Mouse (Mus musculus) kidney, embryonic 15.5 days (tissue): ENCODE data around the gene Olfr1019. TPM values are rescaled to one million over a fixed set of nuclear protein-coding genes. Genes with fewer than 3 reads are reported as not detected.

ENCODE experiments used
- ATAC-seq: fragments of 200-750 bp; cut with Nextera tagmentation; replicated peaks from 2 replicates; pipeline ENCODE4 v1.8.0; 2017; ENCODE audit warnings: moderate TSS enrichment; ENCODE audit not compliant: low FRiP score
- H3K27ac ChIP-seq: fragments of 300-500 bp; sonication (generic); 2 replicates; pipeline ENCODE4 v1.5.1; 2015; ENCODE audit warnings: mild to moderate bottlenecking, inconsistent platforms
- H3K27me3 ChIP-seq: fragments of 300-500 bp; sonication (generic); 2 replicates; pipeline ENCODE4 v1.6.1; 2015; ENCODE audit warnings: inconsistent platforms
- H3K36me3 ChIP-seq: fragments of 300-500 bp; sonication (generic); 2 replicates; pipeline ENCODE4 v1.6.1; 2015; ENCODE audit warnings: inconsistent platforms
- H3K4me1 ChIP-seq: fragments of 300-500 bp; sonication (generic); 2 replicates; pipeline ENCODE4 v1.6.1; 2015; ENCODE audit warnings: inconsistent platforms
- H3K4me2 ChIP-seq: fragments of 300-500 bp; sonication (generic); 2 replicates; pipeline ENCODE4 v1.6.1; 2015; ENCODE audit warnings: moderate library complexity, mild to moderate bottlenecking, inconsistent platforms
- H3K4me3 ChIP-seq: fragments of 300-500 bp; sonication (generic); replicated peaks from 2 replicates; pipeline ENCODE4 v1.5.1; 2015; ENCODE audit warnings: mild to moderate bottlenecking, inconsistent platforms
- H3K9ac ChIP-seq: fragments of 300-500 bp; sonication (generic); 2 replicates; pipeline ENCODE4 v1.6.1; 2015; ENCODE audit warnings: mild to moderate bottlenecking, inconsistent platforms
- H3K9me3 ChIP-seq: fragments of 300-500 bp; sonication (generic); replicated peaks from 2 replicates; pipeline ENCODE4 v1.6.1; 2016; ENCODE audit warnings: inconsistent platforms
- WGBS: fragments of 180-500 bp; shearing (Covaris S2); methylation state at CpG from one replicate; pipeline ENCODE4 v1.1.7; 2015; ENCODE audit warnings: mixed read lengths; 5-methylcytosine and 5-hydroxymethylcytosine counted together
- polyA plus RNA-seq: library from polyadenylated mRNA; unstranded; fragments of >200 nt; fragmentation: Nextera tagmentation; extraction: Ambion mirVana; gene quantifications from 2 replicates; pipeline ENCODE4 v1.2.1, GENCODE M21; 2015

The Olfr1019 gene
- polyA plus RNA-seq, result not detected in 2 replicates

DNA sequence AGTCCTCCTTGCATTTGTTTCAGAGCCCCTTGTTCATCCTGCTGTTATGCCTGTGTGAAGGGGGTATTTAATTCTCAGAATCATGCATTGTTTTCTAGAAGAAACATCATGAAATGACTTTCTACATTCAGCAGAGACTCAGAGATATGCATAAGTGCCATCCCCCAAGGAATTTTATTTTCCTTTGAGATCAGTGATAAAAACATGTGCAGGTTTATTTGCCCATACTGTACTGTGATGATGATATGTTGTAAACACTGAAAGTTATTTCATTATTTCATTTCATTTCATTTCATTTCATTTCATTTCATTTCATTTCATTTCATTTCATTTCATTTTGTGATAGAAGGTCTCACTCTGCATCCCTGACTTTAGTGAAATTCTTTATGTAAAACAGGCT, at the start of gene Olfr1019:
Gene Olfr1019, minus strand, starts transcription at position 101 of the 400 bp plus-strand sequence.
- ATAC-seq, result no peak
- Histone ChIP-seq H3K36me3 (no peaks in the 10 kb centered on the region), H3K27ac (no peak within 1 kb of the TSS), H3K4me2 (no peak within 1 kb of the TSS), H3K27me3 (no peaks in the 10 kb centered on the region), H3K4me1 (no peaks in the 10 kb centered on the region), H3K4me3 (no peak within 1 kb of the TSS), H3K9me3 (no peaks in the 10 kb centered on the region), H3K9ac (no peak within 1 kb of the TSS)

DNA sequence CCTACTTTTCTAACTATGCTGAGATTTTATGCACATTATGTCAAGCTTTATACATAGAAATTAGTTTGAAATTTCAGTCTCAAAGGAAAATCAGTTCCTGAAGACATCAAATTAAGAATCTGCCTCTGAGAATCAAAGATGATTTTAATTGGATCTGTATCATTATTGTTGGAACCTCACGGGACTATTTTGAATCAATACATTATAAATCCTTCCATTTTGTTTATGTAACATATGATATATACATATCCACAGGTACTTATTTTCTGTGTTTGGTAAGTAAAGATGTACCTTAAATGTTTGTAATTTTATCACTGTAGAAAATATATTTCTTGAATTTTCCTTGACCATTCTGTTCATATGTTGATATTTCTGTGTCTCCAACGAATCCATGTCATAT, 40.1 kb upstream of the Olfr1019 start, which contains the start of gene Olfr1023:
Gene Olfr1023, plus strand, starts transcription at position 301 of the 400 bp plus-strand sequence.
- Histone ChIP-seq H3K27ac (no peak within 1 kb of the TSS), H3K9ac (no peak within 1 kb of the TSS), H3K4me2 (no peak within 1 kb of the TSS), H3K4me3 (no peak within 1 kb of the TSS), H3K27me3 (no peaks in the 10 kb centered on the region), H3K9me3 (no peaks in the 10 kb centered on the region), H3K4me1 (no peaks in the 10 kb centered on the region), H3K36me3 (no peaks in the 10 kb centered on the region)
- 84% methylated on average over 2 of the region's 2 CpGs for WGBS
- no peak for ATAC-seq

DNA sequence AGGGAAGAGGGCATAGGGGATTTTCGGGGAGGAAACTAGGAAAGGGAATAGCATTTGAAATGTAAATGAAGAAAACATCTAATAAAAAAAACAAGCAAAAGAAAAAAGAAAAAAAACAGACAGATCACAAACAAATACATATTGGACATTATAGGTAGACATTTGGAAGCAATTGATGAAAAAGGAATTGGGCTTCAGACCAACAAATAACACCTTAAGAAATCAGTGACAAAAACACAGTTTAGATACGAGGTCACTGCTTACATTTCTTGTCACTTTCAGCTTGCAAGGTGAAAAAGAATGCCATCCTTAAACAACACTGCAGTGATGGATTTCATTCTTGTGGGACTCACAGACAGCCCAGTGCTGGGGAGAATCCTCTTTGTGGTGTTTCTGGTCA, 23.0 kb upstream of the Olfr1019 start, which contains the start of gene Olfr1022:
Gene Olfr1022, plus strand, starts transcription at position 301 of the 400 bp plus-strand sequence.
- no peak within 1 kb of the TSS for H3K27ac ChIP-seq
- no peak within 1 kb of the TSS for H3K4me2 ChIP-seq
- H3K9ac ChIP-seq, result no peak within 1 kb of the TSS
- no peaks in the 10 kb centered on the region for H3K4me1 ChIP-seq
- no peak within 1 kb of the TSS for H3K4me3 ChIP-seq
- 63% methylated on average over 2 of the region's 2 CpGs for WGBS
- no peak for ATAC-seq
- no peaks in the 10 kb centered on the region for H3K9me3 ChIP-seq
- H3K27me3 ChIP-seq, result no peaks in the 10 kb centered on the region
- no peaks in the 10 kb centered on the region for H3K36me3 ChIP-seq

DNA sequence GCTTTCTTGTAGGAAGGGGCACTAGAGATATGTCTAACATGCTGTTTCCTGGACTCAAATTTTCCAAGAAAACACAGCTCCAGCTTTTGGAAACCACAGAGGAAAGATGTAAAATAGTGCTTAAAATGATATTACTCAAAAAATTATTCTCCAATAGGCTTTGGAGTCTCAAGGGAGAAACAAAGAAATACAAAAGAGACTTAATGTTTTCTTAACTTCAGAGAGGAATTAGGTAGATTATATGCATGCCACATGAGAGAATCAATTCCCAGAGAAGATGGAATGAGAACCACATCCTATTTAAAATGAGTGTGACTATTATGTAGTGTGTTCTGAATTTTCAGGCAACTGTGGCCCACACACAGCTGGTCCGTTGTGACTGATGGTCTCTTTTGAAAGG, 1.4 kb upstream of the Olfr1019 start, which contains the start of gene Olfr1020:
Gene Olfr1020, plus strand, starts transcription at position 301 of the 400 bp plus-strand sequence.
- H3K36me3 ChIP-seq, result no peaks in the 10 kb centered on the region
- H3K4me3 ChIP-seq, result no peak within 1 kb of the TSS
- WGBS, result 82% methylated on average over 1 of the region's 1 CpGs
- no peaks in the 10 kb centered on the region for H3K27me3 ChIP-seq
- H3K4me1 ChIP-seq, result no peaks in the 10 kb centered on the region
- H3K9me3 ChIP-seq, result no peaks in the 10 kb centered on the region
- no peak within 1 kb of the TSS for H3K9ac ChIP-seq
- no peak within 1 kb of the TSS for H3K4me2 ChIP-seq
- ATAC-seq, result no peak
- H3K27ac ChIP-seq, result no peak within 1 kb of the TSS

DNA sequence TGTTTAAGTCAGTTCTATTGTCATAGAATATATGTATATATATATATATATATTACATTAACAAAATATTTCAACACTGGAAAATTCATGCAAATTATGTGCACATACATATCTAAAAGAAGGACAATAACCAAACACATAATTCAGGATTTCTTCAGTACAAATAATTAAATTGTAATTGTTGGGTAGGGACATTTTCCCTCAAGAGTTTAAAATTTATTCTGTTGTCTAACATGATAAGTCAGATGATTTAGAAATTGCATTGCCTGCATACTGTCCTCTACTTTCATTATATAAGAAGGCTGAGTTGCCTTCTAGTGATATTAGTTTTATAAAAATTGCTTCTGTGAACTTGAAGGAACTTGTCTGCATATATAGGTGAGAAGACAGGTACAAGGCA, 27.1 kb downstream of the Olfr1019 start, which contains the start of gene Olfr1018:
Gene Olfr1018, plus strand, starts transcription at position 301 of the 400 bp plus-strand sequence.
- H3K9me3 ChIP-seq, result no peaks in the 10 kb centered on the region
- H3K36me3 ChIP-seq, result no peaks in the 10 kb centered on the region
- no peaks in the 10 kb centered on the region for H3K27me3 ChIP-seq
- H3K9ac ChIP-seq, result no peak within 1 kb of the TSS
- no peak within 1 kb of the TSS for H3K27ac ChIP-seq
- no peak within 1 kb of the TSS for H3K4me3 ChIP-seq
- no peak within 1 kb of the TSS for H3K4me2 ChIP-seq
- no peaks in the 10 kb centered on the region for H3K4me1 ChIP-seq
- no peak for ATAC-seq

DNA sequence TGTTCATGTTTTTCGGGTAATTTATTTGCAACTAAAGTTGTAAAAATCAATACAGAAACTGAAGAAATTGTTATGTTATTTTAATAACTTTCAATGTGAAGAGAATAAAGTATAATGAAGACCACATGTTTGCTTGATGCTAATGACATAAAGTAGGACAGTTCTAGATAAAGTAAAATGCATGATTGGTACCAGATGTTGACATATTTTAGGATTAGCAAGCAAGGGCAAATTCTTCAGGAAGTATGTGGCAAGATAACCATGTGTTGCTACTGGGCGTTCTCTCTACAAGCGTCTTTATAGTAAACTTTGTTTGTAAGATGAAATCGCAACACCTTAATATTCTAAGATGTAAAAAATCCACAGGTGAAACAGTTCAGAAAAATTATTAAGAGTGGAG, 40.8 kb downstream of the Olfr1019 start:
- H3K27ac ChIP-seq, result no peak overlapping the region
- no peak overlapping the region for H3K9ac ChIP-seq
- H3K36me3 ChIP-seq, result no peaks in the 10 kb centered on the region
- H3K9me3 ChIP-seq, result no peaks in the 10 kb centered on the region
- no peak overlapping the region for H3K4me3 ChIP-seq
- no peak overlapping the region for H3K4me2 ChIP-seq
- ATAC-seq, result no peak
- no peaks in the 10 kb centered on the region for H3K27me3 ChIP-seq
- no peaks in the 10 kb centered on the region for H3K4me1 ChIP-seq
- WGBS, result 82% methylated on average over 4 of the region's 4 CpGs

DNA sequence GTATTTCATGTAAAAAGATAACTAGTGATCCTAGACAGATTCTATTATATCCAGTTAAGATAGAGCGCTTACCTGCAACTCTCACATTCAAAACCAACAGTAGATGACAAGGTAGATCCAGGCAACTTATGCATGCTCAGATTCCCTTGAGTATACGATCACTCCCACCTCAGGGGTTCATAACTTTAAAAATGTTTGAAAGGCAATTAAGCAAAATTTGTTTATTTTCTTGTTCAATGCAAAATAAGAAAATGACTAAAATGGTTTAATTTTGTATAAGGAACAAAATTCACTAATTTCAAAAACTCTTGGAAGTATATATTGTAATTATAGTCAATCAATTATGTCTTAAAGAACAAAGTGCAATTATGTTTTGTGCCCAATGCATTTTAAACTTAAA, 42.8 kb downstream of the Olfr1019 start, which contains the start of gene Olfr1016:
Gene Olfr1016, minus strand, starts transcription at position 101 of the 400 bp plus-strand sequence.
- Histone ChIP-seq H3K27ac (no peak within 1 kb of the TSS), H3K36me3 (no peaks in the 10 kb centered on the region), H3K4me3 (no peak within 1 kb of the TSS), H3K27me3 (no peaks in the 10 kb centered on the region), H3K9ac (no peak within 1 kb of the TSS), H3K9me3 (no peaks in the 10 kb centered on the region), H3K4me2 (no peak within 1 kb of the TSS), H3K4me1 (no peaks in the 10 kb centered on the region)
- 92% methylated on average over 2 of the region's 2 CpGs for WGBS
- no peak for ATAC-seq

DNA sequence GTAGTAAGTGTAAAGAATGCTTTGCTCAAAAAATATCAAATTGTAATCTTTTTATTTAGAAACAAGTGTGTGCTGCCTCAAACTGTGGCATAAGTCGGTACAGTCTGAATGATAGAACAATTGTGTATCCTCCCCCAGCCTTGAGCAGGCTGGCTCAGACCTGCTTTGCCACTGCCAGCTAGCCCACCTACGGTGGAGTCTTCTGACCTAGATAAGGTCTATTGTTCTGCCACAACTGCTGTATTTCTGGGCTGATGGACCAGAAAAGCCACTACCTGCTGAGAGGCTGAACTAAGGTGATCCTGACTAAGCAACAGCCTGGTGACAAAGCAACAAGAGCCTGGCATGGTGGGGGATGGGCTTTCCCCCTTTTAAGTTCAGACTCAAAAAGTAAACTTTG, 53.0 kb downstream of the Olfr1019 start:
- WGBS, result 64% methylated on average over 2 of the region's 2 CpGs
- H3K36me3 ChIP-seq, result no peaks in the 10 kb centered on the region
- H3K27ac ChIP-seq, result no peak overlapping the region
- H3K9ac ChIP-seq, result no peak overlapping the region
- H3K4me3 ChIP-seq, result no peak overlapping the region
- H3K27me3 ChIP-seq, result no peaks in the 10 kb centered on the region
- no peaks in the 10 kb centered on the region for H3K9me3 ChIP-seq
- ATAC-seq, result no peak
- no peak overlapping the region for H3K4me2 ChIP-seq
- H3K4me1 ChIP-seq, result no peaks in the 10 kb centered on the region

Other genes with a start within 250 kb of the Olfr1019 start
- not detected in 2 replicates for gene Olfr1000, start 233.6 kb downstream of the Olfr1019 start, polyA plus RNA-seq
- gene Olfr1002, start 194.8 kb downstream of the Olfr1019 start, polyA plus RNA-seq, result not detected in 2 replicates
- gene Olfr154, start 181.0 kb downstream of the Olfr1019 start, polyA plus RNA-seq, result not detected in 2 replicates
- gene Olfr1006, start 166.7 kb downstream of the Olfr1019 start, polyA plus RNA-seq, result not detected in 2 replicates
- gene Olfr1008, start 156.1 kb downstream of the Olfr1019 start, polyA plus RNA-seq, result not detected in 2 replicates
- gene Olfr1009, start 130.1 kb downstream of the Olfr1019 start, polyA plus RNA-seq, result not detected in 2 replicates
- not detected in 2 replicates for gene Olfr1012, start 82.7 kb downstream of the Olfr1019 start, polyA plus RNA-seq
- not detected in 2 replicates for gene Olfr1013, start 78.4 kb downstream of the Olfr1019 start, polyA plus RNA-seq
- gene Olfr1014, start 72.8 kb downstream of the Olfr1019 start, polyA plus RNA-seq, result not detected in 2 replicates
- not detected in 2 replicates for gene Olfr1015, start 63.5 kb downstream of the Olfr1019 start, polyA plus RNA-seq
- gene Olfr1016, start 42.9 kb downstream of the Olfr1019 start, polyA plus RNA-seq, result not detected in 2 replicates
- not detected in 2 replicates for gene Olfr1018, start 27.0 kb downstream of the Olfr1019 start, polyA plus RNA-seq
- not detected in 2 replicates for gene Olfr1020, start 1.5 kb upstream of the Olfr1019 start, polyA plus RNA-seq
- not detected in 2 replicates for gene Olfr1022, start 23.1 kb upstream of the Olfr1019 start, polyA plus RNA-seq
- not detected in 2 replicates for gene Olfr1023, start 40.2 kb upstream of the Olfr1019 start, polyA plus RNA-seq
- gene Olfr1024, start 59.6 kb upstream of the Olfr1019 start, polyA plus RNA-seq, result not detected in 2 replicates
- not detected in 2 replicates for gene Olfr1025-ps1, start 69.7 kb upstream of the Olfr1019 start, polyA plus RNA-seq
- gene Olfr1026, start 76.1 kb upstream of the Olfr1019 start, polyA plus RNA-seq, result not detected in 2 replicates
- gene Olfr1028, start 105.0 kb upstream of the Olfr1019 start, polyA plus RNA-seq, result not detected in 2 replicates
- gene Olfr1029, start 128.4 kb upstream of the Olfr1019 start, polyA plus RNA-seq, result not detected in 2 replicates
- not detected in 2 replicates for gene Olfr1030, start 133.8 kb upstream of the Olfr1019 start, polyA plus RNA-seq
- not detected in 2 replicates for gene Olfr1031, start 144.8 kb upstream of the Olfr1019 start, polyA plus RNA-seq
- not detected in 2 replicates for gene Olfr1032, start 160.1 kb upstream of the Olfr1019 start, polyA plus RNA-seq
- gene Olfr1033, start 175.2 kb upstream of the Olfr1019 start, polyA plus RNA-seq, result 4.0 and 4.9 TPM in 2 replicates
- 0.04 and 0.10 TPM in 2 replicates for gene Olfr1034, start 200.4 kb upstream of the Olfr1019 start, polyA plus RNA-seq
- gene Olfr1036, start 228.5 kb upstream of the Olfr1019 start, polyA plus RNA-seq, result not detected in 2 replicates
- not detected in 2 replicates for gene Olfr1037, start 241.9 kb upstream of the Olfr1019 start, polyA plus RNA-seq